Mouse (Mus musculus) adrenal gland, postnatal 25 days (tissue): ENCODE results near the gene Ccp110. TPM values are rescaled to one million over a fixed set of nuclear protein-coding genes. Genes with fewer than 3 reads are reported as not detected.

ENCODE experiments used
- DNase-seq: peaks from one replicate; pipeline ENCODE4 v3.0.0; 2021; ENCODE audit warnings: mixed read lengths
- long read RNA-seq: library from polyadenylated mRNA; stranded (forward); transcript quantifications from one replicate; pipeline ENCODE4 v2.0.0, GENCODE M21; 2021
- total RNA-seq: library from RNA; stranded (reverse); gene quantifications from 2 replicates; pipeline ENCODE4 v1.2.3, GENCODE M21; 2021

Gene Ccp110
- 9.4 and 10.4 TPM in 2 replicates for total RNA-seq
- long read RNA-seq = 0 reads

- peak; percentile 88 for DNase-seq
These were observed at the start of gene Ccp110 for GRCm38 (mm10) chr7:118712228-118713173. Gene Ccp110, plus strand, starts transcription at chr7:118712552.

- no peak for DNase-seq
These were observed 44.6 kb upstream of the Ccp110 start for GRCm38 (mm10) chr7:118667773-118668172.

- DNase-seq = no peak
These were observed 42.2 kb upstream of the Ccp110 start for GRCm38 (mm10) chr7:118670142-118670541.

- DNase-seq = no peak
These were observed 35.5 kb upstream of the Ccp110 start for GRCm38 (mm10) chr7:118676826-118677225.

GRCm38 (mm10) chr7:118688199-118688598 lies 24.2 kb upstream of the Ccp110 start:
- DNase-seq = peak; percentile 73

GRCm38 (mm10) chr7:118689088-118689487 lies 23.3 kb upstream of the Ccp110 start:
- no peak for DNase-seq

GRCm38 (mm10) chr7:118691287-118691686 lies 21.1 kb upstream of the Ccp110 start:
- DNase-seq = no peak

GRCm38 (mm10) chr7:118696146-118696545 lies 16.2 kb upstream of the Ccp110 start:
- DNase-seq = no peak

- peak; percentile 25 for DNase-seq
These were observed 15.2 kb upstream of the Ccp110 start for GRCm38 (mm10) chr7:118697168-118697567.

GRCm38 (mm10) chr7:118698882-118699281 lies 13.5 kb upstream of the Ccp110 start:
- no peak for DNase-seq

GRCm38 (mm10) chr7:118703144-118703561 lies 9.2 kb upstream of the Ccp110 start:
- DNase-seq = no peak

- no peak for DNase-seq
These were observed 8.1 kb upstream of the Ccp110 start for GRCm38 (mm10) chr7:118704001-118704850.

GRCm38 (mm10) chr7:118705101-118705961 lies 7.0 kb upstream of the Ccp110 start, which contains the start of gene Gde1:
Gene Gde1, minus strand, starts transcription at chr7:118705778.
- peak; percentile 92 for DNase-seq

GRCm38 (mm10) chr7:118706051-118706450 lies 6.3 kb upstream of the Ccp110 start:
- DNase-seq = no peak

GRCm38 (mm10) chr7:118706488-118706887 lies 5.9 kb upstream of the Ccp110 start:
- DNase-seq = no peak

- no peak for DNase-seq
These were observed 5.1 kb upstream of the Ccp110 start for GRCm38 (mm10) chr7:118707216-118707615.

- DNase-seq = no peak
These were observed 4.3 kb upstream of the Ccp110 start for GRCm38 (mm10) chr7:118708002-118708401.

- no peak for DNase-seq
These were observed 1.6 kb upstream of the Ccp110 start for GRCm38 (mm10) chr7:118710776-118711175.

- DNase-seq = no peak
These were observed 2.5 kb downstream of the Ccp110 start for GRCm38 (mm10) chr7:118714873-118715272.

GRCm38 (mm10) chr7:118718066-118718465 lies 5.7 kb downstream of the Ccp110 start:
- DNase-seq = no peak

- no peak for DNase-seq
These were observed 11.6 kb downstream of the Ccp110 start for GRCm38 (mm10) chr7:118723927-118724326.

- DNase-seq = no peak
These were observed 13.1 kb downstream of the Ccp110 start for GRCm38 (mm10) chr7:118725459-118725858.
